In genomic region chr4:156255078-156255839, GRCm38 (mm10) we compare ENCODE assay signal across 8 mouse cellular contexts. TPM values are rescaled to one million over a fixed set of nuclear protein-coding genes. Genes with fewer than 3 reads are reported as not detected.
DNase-seq lines count a peak whose midpoint lies in the region; ATAC-seq and TF ChIP-seq lines count a peak whose summit lies in the region.

Gene Samd11, minus strand, starts transcription at chr4:156255657.

- peak within 1 kb of the TSS; percentile 21; the same call in 1 of the 2 replicates for H3K4me2 ChIP-seq in kidney, postnatal 0 days (ENCODE audit: low read length)
- peak within 1 kb of the TSS; percentile 54 for H3K4me2 ChIP-seq in limb, embryonic 13.5 days (replicated peaks)
- peak within 1 kb of the TSS; percentile 35; the same call in 1 of the 2 replicates for H3K4me2 ChIP-seq in neural tube, embryonic 14.5 days (ENCODE audit: low read depth, low read length)

- peaks cover 16% of the 10 kb centered on the region for H3K27me3 ChIP-seq in kidney, postnatal 0 days (ENCODE audit: insufficient read depth, low read length)
- H3K27me3 ChIP-seq in limb, embryonic 13.5 days, result peaks cover 47% of the 10 kb centered on the region
- peaks cover 3% of the 10 kb centered on the region; the same call in 1 of the 2 replicates for H3K27me3 ChIP-seq in neural tube, embryonic 14.5 days (ENCODE audit: control insufficient read depth, insufficient read depth, low read length)

- no peaks in the 10 kb centered on the region for H3K9me3 ChIP-seq in kidney, postnatal 0 days (replicated peaks; ENCODE audit: low read length)
- no peaks in the 10 kb centered on the region for H3K9me3 ChIP-seq in limb, embryonic 13.5 days
- no peaks in the 10 kb centered on the region for H3K9me3 ChIP-seq in neural tube, embryonic 14.5 days (ENCODE audit: control insufficient read depth, low read length)

- H3K27ac ChIP-seq in kidney, postnatal 0 days, result no peak within 1 kb of the TSS
- no peak within 1 kb of the TSS for H3K27ac ChIP-seq in limb, embryonic 13.5 days
- H3K27ac ChIP-seq in neural tube, embryonic 14.5 days (ENCODE audit: low read depth, low read length), result no peak within 1 kb of the TSS

- ATAC-seq in kidney, postnatal 0 days (replicated peaks; ENCODE audit: low FRiP score, low read depth), result no peak; the same call in 1 of the 2 replicates
- ATAC-seq in erythroblast, adult 5-6 weeks (replicated peaks; ENCODE audit: low FRiP score, poor library complexity, severe bottlenecking), result peak; percentile 56
- no peak for ATAC-seq in limb, embryonic 13.5 days (ENCODE audit: low FRiP score, low read depth)
- ATAC-seq in neural tube, embryonic 14.5 days (ENCODE audit: low read depth), result peak; percentile 45

- peak within 1 kb of the TSS; percentile 26; the same call in 1 of the 2 replicates for H3K4me3 ChIP-seq in kidney, postnatal 0 days (replicated peaks; ENCODE audit: low read depth, low read length)
- H3K4me3 ChIP-seq in limb, embryonic 13.5 days, result peak within 1 kb of the TSS; percentile 29
- peak within 1 kb of the TSS; percentile 21 for H3K4me3 ChIP-seq in neural tube, embryonic 14.5 days (ENCODE audit: low read depth, low read length)

- WGBS in kidney, postnatal 0 days, result 6% methylated on average over 26 of the region's 26 CpGs
- 3% methylated on average over 26 of the region's 26 CpGs for WGBS in limb, embryonic 13.5 days
- WGBS in neural tube, embryonic 14.5 days, result 3% methylated on average over 26 of the region's 26 CpGs

- no peak for TF ChIP-seq CTCF in kidney, postnatal 0 days (IDR thresholded peaks at IDR 0.05; ENCODE audit: low read depth)

- H3K4me1 ChIP-seq in kidney, postnatal 0 days (replicated peaks; ENCODE audit: insufficient read depth, low read length), result 0 out of 2 replicates have a peak, but pooled peaks cover 7% of the 10 kb centered on the region
- H3K4me1 ChIP-seq in limb, embryonic 13.5 days, result peaks cover 14% of the 10 kb centered on the region
- peaks cover 7% of the 10 kb centered on the region; the same call in 1 of the 2 replicates for H3K4me1 ChIP-seq in neural tube, embryonic 14.5 days (ENCODE audit: control insufficient read depth, insufficient read depth, low read length)

- H3K9ac ChIP-seq in kidney, postnatal 0 days (ENCODE audit: low read depth, low read length), result no peak within 1 kb of the TSS
- peak within 1 kb of the TSS; percentile 45; the same call in 1 of the 2 replicates for H3K9ac ChIP-seq in limb, embryonic 13.5 days
- H3K9ac ChIP-seq in neural tube, embryonic 14.5 days (replicated peaks; ENCODE audit: low read depth, low read length), result no peak within 1 kb of the TSS

- DNase-seq in kidney, postnatal 0 days (ENCODE audit: low spot score), result no peak
- DNase-seq in kidney, adult 11 months, result no peak
- no peak for DNase-seq in adrenal gland, adult 18-20 months (ENCODE audit: low spot score in 2 of 2)
- DNase-seq in thymus, adult 18-20 months, result no peak
- no peak for DNase-seq in frontal cortex, postnatal 36 days (ENCODE audit: low spot score in 2 of 2)

- H3K36me3 ChIP-seq in kidney, postnatal 0 days (ENCODE audit: insufficient read depth, low read length), result no peaks in the 10 kb centered on the region
- H3K36me3 ChIP-seq in limb, embryonic 13.5 days, result no peaks in the 10 kb centered on the region
- no peaks in the 10 kb centered on the region for H3K36me3 ChIP-seq in neural tube, embryonic 14.5 days (ENCODE audit: control insufficient read depth, insufficient read depth, low read length)

RNA-seq across cellular contexts. Expression of gene Samd11, which starts in this region (rescaled TPM):
- not detected in 2 replicates for polyA plus RNA-seq in kidney, postnatal 0 days (2015; fragmentation: Nextera tagmentation; extraction: Ambion mirVana)
- total RNA-seq in erythroblast, adult 5-6 weeks (2015; ENCODE audit: low replicate concordance), result 110 and 112 TPM in 2 replicates
- 181 and 200 TPM in 2 replicates for total RNA-seq in erythroblast, adult 5-6 weeks (2017; ENCODE audit: low replicate concordance)
- 0.42 and 0.47 TPM in 2 replicates for polyA plus RNA-seq in limb, embryonic 13.5 days (2015; fragmentation: Nextera tagmentation; extraction: Ambion mirVana)
- polyA plus RNA-seq in neural tube, embryonic 14.5 days (2014; fragmentation: Nextera tagmentation; extraction: Ambion mirVana), result 1.9 and 3.1 TPM in 2 replicates
- 1 to 10 TPM; 1.1 to 1.6 TPM for total RNA-seq in adrenal gland, adult 18-20 months (2021)

Comparison
In these comparisons a context has a peak if more than half of its experiments do, and no peak if none do; other contexts are left out.
1. RNA of gene Samd11 (total RNA-seq): 110 to 200 TPM in erythroblast, adult 5-6 weeks; 1.1 to 1.6 TPM in adrenal gland, adult 18-20 months; every median in the first group is over 10 times any median in the second.
2. ATAC-seq: peak in erythroblast, adult 5-6 weeks (single experiment) and neural tube, embryonic 14.5 days (single experiment); none in kidney, postnatal 0 days (single experiment) and limb, embryonic 13.5 days (single experiment).
3. Peak in every context shown above with its lines, with median percentiles within 50 percentile points of each other: H3K4me2 ChIP-seq and H3K4me3 ChIP-seq.